Comparison of ENCODE assay signal across 8 mouse cellular contexts in the genomic region with DNA sequence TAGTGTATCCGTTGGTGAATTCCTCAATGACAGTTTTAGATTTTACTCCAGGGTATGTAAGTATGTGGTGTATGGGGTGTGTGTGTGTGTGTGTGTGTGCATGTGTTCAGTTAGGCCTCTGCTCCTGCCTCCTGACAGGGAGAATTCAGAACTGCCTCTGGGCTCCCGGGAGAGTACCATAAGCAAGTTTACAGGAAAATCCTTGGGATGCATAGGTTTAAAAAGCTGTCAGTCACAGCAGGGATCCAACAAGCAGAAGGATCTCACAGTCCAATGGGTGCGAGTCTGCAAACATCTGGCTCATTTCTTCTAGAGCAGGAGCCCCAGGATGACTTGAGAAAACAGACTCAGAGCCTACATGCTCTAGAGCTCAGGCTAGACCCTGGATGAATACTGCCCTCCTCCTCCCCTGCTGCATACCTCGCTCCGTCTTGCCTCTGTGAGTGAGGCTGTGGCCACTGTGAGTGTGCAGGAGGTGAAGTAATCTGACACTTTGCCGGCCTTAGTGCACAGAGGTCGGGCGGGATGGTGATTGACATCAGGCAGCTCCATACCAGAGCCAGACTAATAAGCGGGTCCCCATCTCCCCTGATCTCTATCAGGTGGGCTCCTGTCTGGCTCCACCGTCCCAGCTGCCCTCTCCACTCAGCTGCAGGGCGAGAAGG. TPM values are rescaled to one million over a fixed set of nuclear protein-coding genes. Genes with fewer than 3 reads are reported as not detected.
A peak's percentile ranks its signal among the peaks of the same experiment; 100 is the strongest.
DNase-seq lines count a peak whose midpoint lies in the region; ATAC-seq and TF ChIP-seq lines count a peak whose summit lies in the region.

No protein-coding gene starts in this region.

- TF ChIP-seq CTCF in intestine, postnatal 0 days (IDR thresholded peaks at IDR 0.05; ENCODE audit: low read depth), result no peak

- 17% methylated on average over 11 of the region's 11 CpGs for WGBS in heart, embryonic 10.5 days
- 37% methylated on average over 11 of the region's 11 CpGs for WGBS in midbrain, embryonic 11.5 days
- 32% methylated on average over 11 of the region's 11 CpGs for WGBS in midbrain, embryonic 13.5 days
- 47% methylated on average over 11 of the region's 11 CpGs for WGBS in intestine, postnatal 0 days

- H3K27me3 ChIP-seq in heart, embryonic 10.5 days (ENCODE audit: insufficient read depth, poor library complexity, severe bottlenecking), result 0 out of 2 replicates have a peak, but pooled peaks cover 8% of the 10 kb centered on the region
- no peaks in the 10 kb centered on the region for H3K27me3 ChIP-seq in midbrain, embryonic 11.5 days (ENCODE audit: control insufficient read depth, insufficient read depth, low read length)
- H3K27me3 ChIP-seq in midbrain, embryonic 13.5 days, result no peaks in the 10 kb centered on the region
- H3K27me3 ChIP-seq in intestine, postnatal 0 days (replicated peaks; ENCODE audit: control insufficient read depth, insufficient read depth, low read length), result no peaks in the 10 kb centered on the region

- ATAC-seq in midbrain, embryonic 11.5 days (ENCODE audit: low FRiP score), result 0 out of 2 replicates have a peak, but pooled peaks have one; percentile 33
- ATAC-seq in midbrain, embryonic 13.5 days, result no peak
- ATAC-seq in intestine, postnatal 0 days, result no peak

- intact Hi-C loops in heart, postnatal 10 days (cut with DNase I), result no loop called here

- H3K4me1 ChIP-seq in heart, embryonic 10.5 days, result peaks cover 70% of the 10 kb centered on the region
- H3K4me1 ChIP-seq in midbrain, embryonic 11.5 days (ENCODE audit: control insufficient read depth, insufficient read depth, low read length), result no peaks in the 10 kb centered on the region
- H3K4me1 ChIP-seq in midbrain, embryonic 13.5 days (replicated peaks), result no peaks in the 10 kb centered on the region
- H3K4me1 ChIP-seq in intestine, postnatal 0 days (replicated peaks; ENCODE audit: control insufficient read depth, insufficient read depth, low read length), result peaks cover 12% of the 10 kb centered on the region; the same call in 1 of the 2 replicates

- peak overlapping the region; percentile 80 for H3K27ac ChIP-seq in heart, embryonic 10.5 days
- H3K27ac ChIP-seq in midbrain, embryonic 11.5 days (ENCODE audit: low read depth, low read length), result no peak overlapping the region
- H3K27ac ChIP-seq in midbrain, embryonic 13.5 days, result no peak overlapping the region
- peak overlapping the region; percentile 51; the same call in 1 of the 2 replicates for H3K27ac ChIP-seq in intestine, postnatal 0 days (ENCODE audit: low read depth, low read length)

- DNase-seq in heart, embryonic 10.5 days (ENCODE audit: low spot score), result no peak
- DNase-seq in heart, postnatal 10 days, result no peak
- no peak for DNase-seq in midbrain, embryonic 11.5 days (ENCODE audit: low spot score, missing footprints)
- peak; percentile 34 for DNase-seq in yolk sac, embryonic 10.5 days (ENCODE audit: low spot score)
- DNase-seq in layer of hippocampus, adult 11-12 months (ENCODE audit: low spot score), result no peak
- DNase-seq in urinary bladder, postnatal 14 days (ENCODE audit: low spot score), result no peak

- no peak overlapping the region for H3K4me3 ChIP-seq in heart, embryonic 10.5 days
- H3K4me3 ChIP-seq in midbrain, embryonic 11.5 days (ENCODE audit: low read depth, low read length), result no peak overlapping the region
- no peak overlapping the region for H3K4me3 ChIP-seq in midbrain, embryonic 13.5 days (replicated peaks)
- H3K4me3 ChIP-seq in intestine, postnatal 0 days (ENCODE audit: low read depth, low read length), result no peak overlapping the region

- H3K9ac ChIP-seq in midbrain, embryonic 11.5 days (ENCODE audit: low read length), result no peak overlapping the region
- H3K9ac ChIP-seq in midbrain, embryonic 13.5 days (replicated peaks), result no peak overlapping the region
- H3K9ac ChIP-seq in intestine, postnatal 0 days (ENCODE audit: low read depth, low read length), result no peak overlapping the region

- H3K36me3 ChIP-seq in heart, embryonic 10.5 days, result no peaks in the 10 kb centered on the region
- H3K36me3 ChIP-seq in midbrain, embryonic 11.5 days (ENCODE audit: control insufficient read depth, insufficient read depth, low read length), result no peaks in the 10 kb centered on the region
- H3K36me3 ChIP-seq in midbrain, embryonic 13.5 days, result no peaks in the 10 kb centered on the region
- H3K36me3 ChIP-seq in intestine, postnatal 0 days (ENCODE audit: control insufficient read depth, insufficient read depth), result peaks cover 3% of the 10 kb centered on the region; the same call in 1 of the 2 replicates

- no peak overlapping the region for H3K4me2 ChIP-seq in midbrain, embryonic 11.5 days
- no peak overlapping the region for H3K4me2 ChIP-seq in midbrain, embryonic 13.5 days (replicated peaks)
- H3K4me2 ChIP-seq in intestine, postnatal 0 days (replicated peaks; ENCODE audit: low read depth), result no peak overlapping the region

- H3K9me3 ChIP-seq in heart, embryonic 10.5 days, result no peaks in the 10 kb centered on the region
- H3K9me3 ChIP-seq in midbrain, embryonic 11.5 days (ENCODE audit: control insufficient read depth, low read length), result no peaks in the 10 kb centered on the region
- no peaks in the 10 kb centered on the region for H3K9me3 ChIP-seq in midbrain, embryonic 13.5 days
- no peaks in the 10 kb centered on the region for H3K9me3 ChIP-seq in intestine, postnatal 0 days (ENCODE audit: control insufficient read depth)

RNA-seq across cellular contexts. Expression of gene Htra3, which starts 9.7 kb away (rescaled TPM):
- polyA plus RNA-seq in heart, embryonic 10.5 days (2016; fragmentation: Nextera tagmentation; extraction: Ambion mirVana), result 4.6 and 7.2 TPM in 2 replicates
- total RNA-seq in heart, postnatal 10 days (2021), result 10 to 100 TPM; 69.0 to 86.6 TPM
- polyA plus RNA-seq in midbrain, embryonic 11.5 days (2014; fragmentation: Nextera tagmentation; extraction: Ambion mirVana), result 6.0 and 7.6 TPM in 2 replicates
- 9.3 and 10.4 TPM in 2 replicates for polyA plus RNA-seq in midbrain, embryonic 13.5 days (2015; fragmentation: Nextera tagmentation; extraction: Ambion mirVana)
- 24.5 and 25.5 TPM in 2 replicates for polyA plus RNA-seq in intestine, postnatal 0 days (2015; fragmentation: Nextera tagmentation; extraction: Ambion mirVana)

Comparison
In these comparisons a context has a peak if more than half of its experiments do, and no peak if none do; other contexts are left out.
1. H3K27ac ChIP-seq: peak in heart, embryonic 10.5 days (single experiment) and intestine, postnatal 0 days (single experiment); none in midbrain, embryonic 11.5 days (single experiment) and midbrain, embryonic 13.5 days (single experiment).